Mouse (Mus musculus) small intestine, adult 2 months (tissue): ENCODE measurements around the gene Npr1.

Experiments
- CTCF ChIP-seq: fragments of 200-500 bp; IDR thresholded peaks from 2 replicates; pipeline ENCODE4 v1.5.1; 2012; ENCODE audit warnings: low read depth, mild to moderate bottlenecking, control low read depth, inconsistent platforms, low read length, moderate library complexity, mixed read lengths; ENCODE audit not compliant: insufficient replicate concordance, insufficient read length; ENCODE audit errors: extremely low read depth
- POLR2A ChIP-seq: fragments of 200-500 bp; IDR thresholded peaks from 2 replicates; pipeline ENCODE4 v1.6.1; 2012; ENCODE audit warnings: low read depth, mild to moderate bottlenecking, control low read depth, inconsistent platforms, low read length, moderate library complexity

DNA sequence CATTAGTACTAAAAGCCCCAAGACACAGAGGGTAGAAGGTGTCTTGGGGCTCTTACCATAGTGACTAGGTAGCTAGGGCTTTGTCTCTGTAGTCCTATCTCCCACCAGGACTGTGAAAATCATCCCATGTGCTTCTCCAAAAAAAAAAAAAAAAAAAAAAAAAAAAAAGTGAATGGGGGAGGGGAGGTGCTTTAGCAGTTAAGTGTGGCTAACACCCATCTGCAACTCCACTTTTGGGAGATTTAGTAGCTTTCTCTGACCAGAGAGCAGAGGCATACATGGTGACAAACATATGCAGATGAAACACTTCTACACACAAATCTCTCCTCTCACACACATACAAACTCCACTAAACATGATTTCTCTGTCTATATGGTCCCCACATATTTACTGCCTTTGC, 31.9 kb upstream of the Npr1 start:
- TF ChIP-seq CTCF (no peak), POLR2A (no peak)
